Mouse (Mus musculus): Measurements from ENCODE around the gene Ccdc88c. TPM values are rescaled to one million over a fixed set of nuclear protein-coding genes. Genes with fewer than 3 reads are reported as not detected.

Gene Ccdc88c
- total RNA-seq, 2 experiments from 2014 or later, result 21.9 to 25.5 TPM

GRCm38 (mm10) chr12:100948021-100948420 lies 80.8 kb downstream of the Ccdc88c start:
- intact Hi-C loops (cut with DNase I), result no loop called here
- no peak for DNase-seq (ENCODE audit: low spot score in 2 of 2)

- no peak for DNase-seq (ENCODE audit: low spot score in 2 of 2)
- intact Hi-C loops (cut with DNase I), result no loop called here
Observed at GRCm38 (mm10) chr12:100945948-100946347, 82.9 kb downstream of the Ccdc88c start.

- no peak for DNase-seq (ENCODE audit: low spot score in 2 of 2)
- intact Hi-C loops (cut with DNase I), result no loop called here
Observed at GRCm38 (mm10) chr12:100945501-100945900, 83.4 kb downstream of the Ccdc88c start.

- DNase-seq (ENCODE audit: low spot score in 2 of 2), result no peak
- intact Hi-C loops (cut with DNase I), result no loop called here
Observed at GRCm38 (mm10) chr12:100944921-100945336, 83.9 kb downstream of the Ccdc88c start.

GRCm38 (mm10) chr12:100943146-100943545 lies 85.7 kb downstream of the Ccdc88c start:
- intact Hi-C loops (cut with DNase I), result no loop called here
- peak in 1 of 2 experiments; percentile 27 for DNase-seq (ENCODE audit: low spot score in 2 of 2)

GRCm38 (mm10) chr12:100941361-100941760 lies 87.5 kb downstream of the Ccdc88c start:
- no peak for DNase-seq (ENCODE audit: low spot score in 2 of 2)
- intact Hi-C loops (cut with DNase I), result no loop called here

GRCm38 (mm10) chr12:100937441-100938360 lies 91.2 kb downstream of the Ccdc88c start:
- DNase-seq (ENCODE audit: low spot score in 2 of 2), result no peak
- intact Hi-C loops (cut with DNase I), result loop anchor here (10.0 kb wide), 2 partner anchors 667 to 937 kb away; no protein-coding TSS in a partner anchor

GRCm38 (mm10) chr12:100936737-100937136 lies 92.1 kb downstream of the Ccdc88c start:
- DNase-seq (ENCODE audit: low spot score in 2 of 2), result no peak
- intact Hi-C loops (cut with DNase I), result loop anchor here (1.0 to 10.0 kb wide), 3 partner anchors 93 to 938 kb away; partner anchors contain the start of gene Ccdc88c

- DNase-seq (ENCODE audit: low spot score in 2 of 2), result peak; percentile 68 to 83
- intact Hi-C loops (cut with DNase I), result loop anchor here (1.0 to 10.0 kb wide), 3 partner anchors 93 to 939 kb away; partner anchors contain the start of gene Ccdc88c
Observed at GRCm38 (mm10) chr12:100936116-100936515, 92.7 kb downstream of the Ccdc88c start.

GRCm38 (mm10) chr12:100934796-100935195 lies 94.1 kb downstream of the Ccdc88c start:
- DNase-seq (ENCODE audit: low spot score in 2 of 2), result no peak
- intact Hi-C loops (cut with DNase I), result loop anchor here (10.0 kb wide), 2 partner anchors 670 to 940 kb away; no protein-coding TSS in a partner anchor

GRCm38 (mm10) chr12:100931653-100932052 lies 97.2 kb downstream of the Ccdc88c start:
- intact Hi-C loops (cut with DNase I), result loop anchor here (10.0 kb wide), 2 partner anchors 673 to 943 kb away; no protein-coding TSS in a partner anchor
- DNase-seq (ENCODE audit: low spot score in 2 of 2), result no peak

- no peak for DNase-seq (ENCODE audit: low spot score in 2 of 2)
- intact Hi-C loops (cut with DNase I), result loop anchor here (5.0 to 10.0 kb wide), 2 partner anchors 323 to 351 kb away; no protein-coding TSS in a partner anchor
Observed at GRCm38 (mm10) chr12:100928286-100928685, 100.6 kb downstream of the Ccdc88c start.

GRCm38 (mm10) chr12:100925644-100926619 lies 102.9 kb downstream of the Ccdc88c start:
- peak; percentile 81 to 84 for DNase-seq (ENCODE audit: low spot score in 2 of 2)
- intact Hi-C loops (cut with DNase I), result loop anchor here (1.0 to 10.0 kb wide), 3 partner anchors 77 to 349 kb away; no protein-coding TSS in a partner anchor

- intact Hi-C loops (cut with DNase I), result loop anchor here (5.0 to 10.0 kb wide), 2 partner anchors 320 to 347 kb away; no protein-coding TSS in a partner anchor
- no peak for DNase-seq (ENCODE audit: low spot score in 2 of 2)
Observed at GRCm38 (mm10) chr12:100924646-100925339, 104.1 kb downstream of the Ccdc88c start.

GRCm38 (mm10) chr12:100910731-100911130 lies 118.1 kb downstream of the Ccdc88c start:
- intact Hi-C loops (cut with DNase I), result loop anchor here (10.0 kb wide), 1 partner anchor 746 kb away; no protein-coding TSS in a partner anchor
- DNase-seq (ENCODE audit: low spot score in 2 of 2), result peak in 1 of 2 experiments; percentile 83

- intact Hi-C loops (cut with DNase I), result loop anchor here (10.0 kb wide), 1 partner anchor 745 kb away; no protein-coding TSS in a partner anchor
- no peak for DNase-seq (ENCODE audit: low spot score in 2 of 2)
Observed at GRCm38 (mm10) chr12:100909765-100910164, 119.1 kb downstream of the Ccdc88c start.

GRCm38 (mm10) chr12:100908298-100909034 lies 120.4 kb downstream of the Ccdc88c start:
- DNase-seq (ENCODE audit: low spot score in 2 of 2), result no peak
- intact Hi-C loops (cut with DNase I), result no loop called here
